Mouse (Mus musculus): Measurements from ENCODE around the gene Ogdh. TPM values are rescaled to one million over a fixed set of nuclear protein-coding genes. Genes with fewer than 3 reads are reported as not detected.

Ogdh gene
- polyA plus RNA-seq, 1 experiment from 2014 or later, result 101 TPM

DNA sequence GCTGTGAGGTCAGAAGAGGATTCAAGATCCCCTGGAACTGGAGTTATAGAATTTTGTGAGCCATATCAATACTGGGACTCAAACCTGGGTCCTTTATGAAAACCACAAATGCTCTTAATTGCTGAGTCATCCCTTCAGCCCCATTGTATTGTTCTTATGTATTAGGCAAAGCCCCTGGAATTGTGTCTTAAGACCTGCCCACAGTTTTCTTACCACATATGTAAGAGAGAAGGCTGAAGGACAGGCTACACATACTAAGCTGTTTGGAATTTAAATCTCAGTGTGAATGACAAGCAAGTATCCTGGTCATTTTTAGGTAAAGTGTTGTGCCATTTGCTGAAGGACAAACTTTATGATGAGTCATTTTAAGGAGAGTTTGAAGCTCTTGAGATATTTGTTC lies 4.6 kb downstream of the Ogdh start:
- no peaks in the 10 kb centered on the region for H3K9me3 ChIP-seq (replicated peaks)
- no peak overlapping the region for H3K4me3 ChIP-seq (replicated peaks)
- no peak overlapping the region for H3K27ac ChIP-seq (replicated peaks)
- H3K36me3 ChIP-seq, result peaks cover 37% of the 10 kb centered on the region
- H3K9ac ChIP-seq, result no peak overlapping the region
- H3K4me2 ChIP-seq (replicated peaks), result no peak overlapping the region
- peaks cover 7% of the 10 kb centered on the region for H3K4me1 ChIP-seq
- H3K27me3 ChIP-seq, result no peaks in the 10 kb centered on the region
- ATAC-seq (ENCODE audit: insufficient number of reproducible peaks, low FRiP score, low TSS enrichment, low read depth), result no peak

DNA sequence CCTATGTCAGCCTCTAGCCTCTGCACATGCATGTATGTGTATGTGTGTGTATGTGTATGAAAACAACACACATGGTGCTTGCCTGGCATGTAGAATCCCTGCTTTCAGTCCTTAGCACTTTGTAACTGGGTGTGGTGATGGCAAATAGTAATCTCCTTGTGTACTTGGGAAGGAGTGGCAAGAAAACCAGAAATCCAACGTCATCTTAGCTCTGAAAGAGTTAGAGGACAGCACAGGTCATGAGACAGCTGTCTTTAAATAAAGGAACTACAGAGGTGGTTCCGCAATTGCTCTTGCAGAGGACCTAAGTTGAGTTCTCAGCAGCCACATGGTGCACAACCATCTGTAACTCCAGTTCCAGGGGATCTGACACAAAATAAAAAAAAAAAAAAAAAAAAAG lies 8.0 kb downstream of the Ogdh start:
- Histone ChIP-seq H3K4me1 (no peaks in the 10 kb centered on the region), H3K27ac (replicated peaks) (no peak overlapping the region), H3K9me3 (replicated peaks) (no peaks in the 10 kb centered on the region), H3K4me3 (replicated peaks) (no peak overlapping the region), H3K4me2 (replicated peaks) (no peak overlapping the region), H3K9ac (no peak overlapping the region), H3K36me3 (peaks cover 56% of the 10 kb centered on the region), H3K27me3 (no peaks in the 10 kb centered on the region)
- WGBS, result 77% methylated on average over 2 of the region's 2 CpGs
- no peak for ATAC-seq (ENCODE audit: insufficient number of reproducible peaks, low FRiP score, low TSS enrichment, low read depth)

DNA sequence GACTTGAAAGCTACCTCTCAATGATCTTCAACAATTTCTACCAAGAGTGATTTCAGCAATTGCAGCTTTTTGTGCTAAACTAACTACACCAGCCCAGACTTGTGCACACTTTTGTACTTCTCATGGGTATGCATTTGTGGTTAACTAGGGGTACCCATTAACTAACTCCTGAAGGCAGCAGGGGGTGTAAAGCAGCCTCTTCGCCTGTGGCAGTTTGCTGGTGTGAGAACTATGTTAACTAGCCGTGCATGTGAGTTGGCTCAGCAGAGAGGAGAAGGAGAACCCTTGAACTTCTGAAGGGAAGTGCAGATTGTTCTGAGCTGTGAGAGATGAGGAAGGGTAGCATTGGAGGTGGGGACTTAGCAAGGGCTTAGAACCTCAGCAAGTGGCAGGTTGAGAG lies 11.4 kb downstream of the Ogdh start:
- Histone ChIP-seq H3K9ac (no peak overlapping the region), H3K27ac (replicated peaks) (no peak overlapping the region), H3K27me3 (no peaks in the 10 kb centered on the region), H3K4me1 (no peaks in the 10 kb centered on the region), H3K4me2 (replicated peaks) (no peak overlapping the region), H3K4me3 (replicated peaks) (no peak overlapping the region), H3K9me3 (replicated peaks) (no peaks in the 10 kb centered on the region), H3K36me3 (peaks cover 55% of the 10 kb centered on the region)
- no peak for ATAC-seq (ENCODE audit: insufficient number of reproducible peaks, low FRiP score, low TSS enrichment, low read depth)
- WGBS, result 86% methylated on average over 2 of the region's 2 CpGs

DNA sequence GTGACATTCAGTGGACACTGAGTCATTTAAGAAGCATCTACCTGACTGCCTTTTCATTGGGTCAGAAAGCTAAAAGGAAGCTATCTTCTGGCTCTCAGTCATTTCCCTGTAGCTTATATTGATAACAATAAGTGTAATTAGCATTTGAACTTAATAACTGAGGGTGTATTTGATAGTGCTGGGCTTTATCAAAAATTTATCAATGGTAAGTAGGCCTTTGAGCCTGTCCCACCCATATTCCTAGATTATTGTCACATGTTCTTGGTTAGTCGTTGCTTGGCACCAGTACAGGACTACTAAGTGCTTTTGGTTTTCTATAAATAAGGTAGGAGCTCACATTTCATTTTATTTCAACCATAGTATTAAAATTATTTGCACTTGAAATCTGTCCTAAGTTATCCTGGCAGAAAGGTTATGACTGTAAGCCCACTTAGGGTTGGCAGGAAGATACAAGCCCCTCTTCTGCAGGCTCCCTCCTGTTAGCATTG lies 14.6 kb downstream of the Ogdh start:
- Histone ChIP-seq H3K9me3 (replicated peaks) (no peaks in the 10 kb centered on the region), H3K4me3 (replicated peaks) (no peak overlapping the region), H3K9ac (no peak overlapping the region), H3K36me3 (peaks cover 39% of the 10 kb centered on the region), H3K4me1 (no peaks in the 10 kb centered on the region), H3K4me2 (replicated peaks) (no peak overlapping the region), H3K27me3 (no peaks in the 10 kb centered on the region), H3K27ac (replicated peaks) (no peak overlapping the region)
- 67% methylated on average over 1 of the region's 1 CpGs for WGBS
- ATAC-seq (ENCODE audit: insufficient number of reproducible peaks, low FRiP score, low TSS enrichment, low read depth), result no peak

DNA sequence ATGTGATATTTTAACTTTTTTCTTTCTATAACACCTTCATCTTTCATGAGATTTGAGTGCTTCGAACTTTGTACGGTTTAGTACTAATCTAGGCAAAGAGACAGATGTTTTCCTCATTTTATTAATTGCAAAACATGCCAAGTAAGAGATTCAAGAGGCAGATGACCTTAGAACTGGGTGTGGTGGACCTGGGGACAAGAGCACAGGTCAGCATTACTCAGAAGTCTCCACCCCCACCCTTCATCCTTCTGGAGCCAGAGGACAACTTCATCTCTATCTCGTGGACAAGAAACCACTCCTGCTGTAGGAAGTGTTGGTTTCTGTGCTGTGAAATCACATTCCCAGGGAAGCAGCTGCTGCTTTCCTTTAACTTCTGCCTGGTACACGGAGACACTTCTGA lies 16.7 kb downstream of the Ogdh start:
- H3K9ac ChIP-seq, result no peak overlapping the region
- no peak overlapping the region for H3K4me3 ChIP-seq (replicated peaks)
- no peak overlapping the region for H3K4me2 ChIP-seq (replicated peaks)
- H3K27me3 ChIP-seq, result no peaks in the 10 kb centered on the region
- no peak overlapping the region for H3K27ac ChIP-seq (replicated peaks)
- ATAC-seq (ENCODE audit: insufficient number of reproducible peaks, low FRiP score, low TSS enrichment, low read depth), result no peak
- 85% methylated on average over 4 of the region's 4 CpGs for WGBS
- H3K4me1 ChIP-seq, result no peaks in the 10 kb centered on the region
- peaks cover 35% of the 10 kb centered on the region for H3K36me3 ChIP-seq
- H3K9me3 ChIP-seq (replicated peaks), result no peaks in the 10 kb centered on the region

DNA sequence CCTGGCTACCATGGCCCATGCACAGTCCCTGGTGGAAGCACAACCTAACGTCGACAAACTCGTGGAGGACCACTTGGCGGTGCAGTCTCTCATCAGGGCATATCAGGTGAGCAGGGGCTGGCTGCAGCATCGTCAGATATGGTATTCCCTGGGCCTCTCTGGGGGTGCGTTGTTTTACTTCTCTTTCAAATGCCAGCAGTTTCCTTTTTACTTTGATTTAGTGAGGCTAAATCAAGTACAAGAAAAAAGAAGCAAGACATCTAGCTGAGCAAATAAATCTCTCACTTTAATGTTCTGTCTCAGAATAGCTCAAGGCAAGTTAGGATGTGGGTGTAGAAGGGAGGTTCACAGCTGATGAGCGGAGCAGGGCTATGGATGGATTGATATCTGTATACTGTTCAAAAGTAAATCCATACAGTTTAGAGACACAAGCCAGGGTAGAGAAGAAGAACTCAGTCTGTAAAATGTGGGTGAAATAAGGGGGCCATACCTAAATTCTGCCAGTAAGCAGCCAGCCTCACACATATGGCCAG lies 22.5 kb downstream of the Ogdh start:
- Histone ChIP-seq H3K4me2 (replicated peaks) (no peak overlapping the region), H3K9ac (no peak overlapping the region), H3K36me3 (peaks cover 59% of the 10 kb centered on the region), H3K4me1 (no peaks in the 10 kb centered on the region), H3K27ac (replicated peaks) (no peak overlapping the region), H3K4me3 (replicated peaks) (no peak overlapping the region), H3K9me3 (replicated peaks) (no peaks in the 10 kb centered on the region), H3K27me3 (no peaks in the 10 kb centered on the region)
- ATAC-seq (ENCODE audit: insufficient number of reproducible peaks, low FRiP score, low TSS enrichment, low read depth), result no peak
- 81% methylated on average over 7 of the region's 7 CpGs for WGBS

DNA sequence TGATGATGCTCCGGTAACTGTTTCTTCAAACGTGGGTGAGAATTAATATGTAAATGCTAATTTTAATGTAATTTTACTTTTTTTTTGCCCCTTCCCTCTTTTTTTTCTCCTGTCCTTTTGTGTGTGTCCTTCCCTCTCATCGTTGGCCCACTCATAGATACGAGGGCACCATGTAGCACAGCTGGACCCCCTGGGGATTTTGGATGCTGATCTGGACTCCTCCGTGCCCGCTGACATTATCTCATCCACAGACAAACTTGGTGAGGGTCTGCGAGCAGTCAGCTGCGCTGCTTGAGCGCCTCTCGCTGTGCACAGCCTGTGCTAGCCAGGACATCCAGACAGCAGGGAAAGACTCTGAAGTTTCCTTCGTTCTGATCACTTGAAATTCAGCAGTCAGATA lies 25.4 kb downstream of the Ogdh start:
- Histone ChIP-seq H3K27me3 (no peaks in the 10 kb centered on the region), H3K36me3 (peaks cover 54% of the 10 kb centered on the region), H3K27ac (replicated peaks) (no peak overlapping the region), H3K9ac (no peak overlapping the region), H3K9me3 (replicated peaks) (no peaks in the 10 kb centered on the region), H3K4me3 (replicated peaks) (no peak overlapping the region), H3K4me2 (replicated peaks) (no peak overlapping the region), H3K4me1 (no peaks in the 10 kb centered on the region)
- no peak for ATAC-seq (ENCODE audit: insufficient number of reproducible peaks, low FRiP score, low TSS enrichment, low read depth)
- WGBS, result 87% methylated on average over 11 of the region's 11 CpGs

DNA sequence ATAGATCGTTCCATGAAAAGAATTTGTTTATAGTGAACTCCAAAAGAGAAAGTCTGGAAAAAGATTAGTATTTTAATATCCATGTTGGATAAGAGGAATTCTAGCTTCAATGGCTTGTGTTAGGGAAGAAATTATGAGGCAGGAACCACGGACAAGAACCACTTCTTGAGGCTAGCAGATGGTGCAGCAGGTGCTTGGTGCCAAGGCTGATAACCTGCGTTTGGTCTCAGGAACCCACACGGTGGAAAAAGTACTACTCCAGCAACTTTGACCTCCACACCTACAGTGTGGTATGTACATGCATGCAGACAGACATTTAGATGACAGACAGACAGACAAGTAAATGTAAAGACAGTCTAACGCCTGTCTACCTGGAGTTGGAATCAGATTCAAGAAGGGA lies 27.1 kb downstream of the Ogdh start:
- no peak overlapping the region for H3K27ac ChIP-seq (replicated peaks)
- 91% methylated on average over 5 of the region's 5 CpGs for WGBS
- no peak overlapping the region for H3K9ac ChIP-seq
- H3K4me1 ChIP-seq, result no peaks in the 10 kb centered on the region
- H3K4me2 ChIP-seq (replicated peaks), result no peak overlapping the region
- H3K27me3 ChIP-seq, result no peaks in the 10 kb centered on the region
- H3K9me3 ChIP-seq (replicated peaks), result no peaks in the 10 kb centered on the region
- no peak overlapping the region for H3K4me3 ChIP-seq (replicated peaks)
- peaks cover 51% of the 10 kb centered on the region for H3K36me3 ChIP-seq
- ATAC-seq (ENCODE audit: insufficient number of reproducible peaks, low FRiP score, low TSS enrichment, low read depth), result no peak

DNA sequence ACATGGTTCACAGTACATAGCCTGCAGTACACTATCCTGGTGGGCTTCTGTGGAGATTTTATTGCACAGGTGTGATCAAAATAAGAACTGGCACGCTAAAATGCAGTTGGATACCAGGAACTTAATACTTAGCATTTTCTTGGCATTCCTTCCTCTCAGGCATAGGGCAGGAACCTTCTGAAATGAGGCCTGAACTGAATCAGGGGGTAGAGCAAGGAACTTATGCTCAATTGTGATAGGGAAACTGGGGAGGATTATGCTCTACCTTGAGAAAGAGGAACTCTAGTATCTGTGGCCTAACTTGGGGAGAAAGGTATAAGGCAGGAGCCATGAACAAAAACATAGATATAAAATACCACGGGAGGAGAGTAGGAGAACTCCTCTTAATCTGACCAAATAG lies 27.9 kb downstream of the Ogdh start:
- H3K36me3 ChIP-seq, result peaks cover 47% of the 10 kb centered on the region
- no peaks in the 10 kb centered on the region for H3K4me1 ChIP-seq
- H3K27ac ChIP-seq (replicated peaks), result no peak overlapping the region
- no peak overlapping the region for H3K4me2 ChIP-seq (replicated peaks)
- ATAC-seq (ENCODE audit: insufficient number of reproducible peaks, low FRiP score, low TSS enrichment, low read depth), result no peak
- H3K9me3 ChIP-seq (replicated peaks), result no peaks in the 10 kb centered on the region
- H3K4me3 ChIP-seq (replicated peaks), result no peak overlapping the region
- no peak overlapping the region for H3K9ac ChIP-seq
- H3K27me3 ChIP-seq, result no peaks in the 10 kb centered on the region
- WGBS, result 86% methylated on average over 2 of the region's 2 CpGs

DNA sequence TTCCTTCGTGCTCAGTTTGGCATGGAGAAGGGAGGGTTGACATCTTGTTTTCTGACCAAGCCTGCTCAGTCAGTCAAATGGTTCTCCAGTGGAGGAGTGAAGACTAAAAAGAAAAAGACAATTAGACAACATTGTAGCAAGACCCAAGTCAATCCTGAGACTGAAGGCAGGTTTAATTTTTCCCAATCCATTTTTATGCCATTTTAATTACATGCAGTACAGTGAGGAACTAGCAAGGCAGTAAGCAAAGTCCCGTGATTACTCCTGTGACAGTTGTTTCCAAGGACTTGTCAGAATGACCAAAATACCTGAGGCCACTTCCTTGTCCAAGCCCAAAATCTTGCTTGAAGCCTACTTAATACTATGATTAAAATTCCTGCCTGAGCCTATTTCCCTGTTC lies 30.7 kb downstream of the Ogdh start:
- H3K4me3 ChIP-seq (replicated peaks), result no peak overlapping the region
- no peaks in the 10 kb centered on the region for H3K9me3 ChIP-seq (replicated peaks)
- no peak overlapping the region for H3K27ac ChIP-seq (replicated peaks)
- no peak overlapping the region for H3K9ac ChIP-seq
- WGBS, result 86% methylated on average over 2 of the region's 2 CpGs
- H3K36me3 ChIP-seq, result peaks cover 24% of the 10 kb centered on the region; the same call in 1 of the 2 replicates
- H3K27me3 ChIP-seq, result no peaks in the 10 kb centered on the region
- H3K4me2 ChIP-seq (replicated peaks), result no peak overlapping the region
- no peak for ATAC-seq (ENCODE audit: insufficient number of reproducible peaks, low FRiP score, low TSS enrichment, low read depth)
- H3K4me1 ChIP-seq, result no peaks in the 10 kb centered on the region

DNA sequence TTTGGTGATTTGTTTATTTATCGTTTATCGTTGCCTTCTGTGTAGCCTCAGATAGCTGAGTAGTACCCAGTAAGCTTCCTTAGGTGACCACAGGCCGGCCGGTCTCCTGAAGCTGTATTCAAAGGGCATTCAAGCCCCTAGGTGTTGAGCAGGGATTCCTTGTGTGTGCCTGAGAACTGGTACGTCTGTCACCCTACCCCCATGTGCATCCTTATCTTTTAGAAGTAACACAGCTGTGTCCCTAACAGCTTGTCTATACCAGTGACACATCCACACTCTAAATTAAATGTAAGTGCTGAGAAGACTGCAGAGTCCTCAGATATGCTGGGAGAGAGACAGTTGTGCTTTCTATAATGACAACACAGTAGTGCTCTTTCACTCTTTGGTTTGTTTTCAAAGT lies 31.9 kb downstream of the Ogdh start:
- Histone ChIP-seq H3K9me3 (replicated peaks) (no peaks in the 10 kb centered on the region), H3K9ac (no peak overlapping the region), H3K27me3 (no peaks in the 10 kb centered on the region), H3K36me3 (peaks cover 16% of the 10 kb centered on the region; the same call in 1 of the 2 replicates), H3K4me3 (replicated peaks) (no peak overlapping the region), H3K4me1 (no peaks in the 10 kb centered on the region), H3K4me2 (replicated peaks) (no peak overlapping the region), H3K27ac (replicated peaks) (no peak overlapping the region)
- 87% methylated on average over 5 of the region's 5 CpGs for WGBS
- no peak for ATAC-seq (ENCODE audit: insufficient number of reproducible peaks, low FRiP score, low TSS enrichment, low read depth)

DNA sequence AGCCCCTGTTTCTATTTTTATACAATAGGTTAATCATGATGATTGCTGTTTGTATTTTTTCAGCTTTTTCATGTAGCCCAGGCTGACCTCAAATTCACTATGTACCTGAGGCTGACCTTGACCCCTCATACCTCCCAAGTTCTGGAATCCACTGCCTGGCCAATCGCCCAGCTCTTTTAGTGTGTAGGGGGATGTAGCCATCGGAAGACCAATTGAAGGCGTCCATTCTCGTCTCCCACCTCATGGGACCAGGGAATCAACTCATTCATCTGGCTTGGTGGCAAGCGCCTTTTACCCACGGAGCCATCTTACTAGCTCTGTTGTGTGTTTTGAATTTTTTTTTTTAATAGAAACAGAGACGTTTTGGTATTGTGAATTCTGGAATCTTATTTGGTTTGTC lies 39.8 kb downstream of the Ogdh start:
- Histone ChIP-seq H3K9me3 (replicated peaks) (no peaks in the 10 kb centered on the region), H3K27me3 (no peaks in the 10 kb centered on the region), H3K36me3 (peaks cover 10% of the 10 kb centered on the region; the same call in 1 of the 2 replicates), H3K4me1 (no peaks in the 10 kb centered on the region), H3K4me2 (replicated peaks) (no peak overlapping the region), H3K27ac (replicated peaks) (no peak overlapping the region), H3K4me3 (replicated peaks) (no peak overlapping the region), H3K9ac (no peak overlapping the region)
- 89% methylated on average over 7 of the region's 7 CpGs for WGBS
- ATAC-seq (ENCODE audit: insufficient number of reproducible peaks, low FRiP score, low TSS enrichment, low read depth), result no peak

Data from embryonic facial prominence, embryonic 15.5 days (tissue).